Mouse (Mus musculus): Measurements from ENCODE around the gene Dclk1.

GRCm38 (mm10) chr3:55292783-55293430, 50.7 kb downstream of the Dclk1 start:
- no peak for TF ChIP-seq CTCF (IDR thresholded peaks at IDR 0.05; ENCODE audit: low read depth)
- no peak for TF ChIP-seq EP300 (optimal IDR thresholded peaks at IDR 0.05)
